Mouse (Mus musculus): ENCODE results near the gene Srcin1. TPM values are rescaled to one million over a fixed set of nuclear protein-coding genes. Genes with fewer than 3 reads are reported as not detected.
A peak's percentile ranks its signal among the peaks of the same experiment; 100 is the strongest.

Gene Srcin1
- polyA plus RNA-seq, 1 experiment from 2014 or later = 0.08 TPM

GRCm38 (mm10) chr11:97575638-97576037 is 348 bp downstream of the Srcin1 start:
- no peaks in the 10 kb centered on the region for H3K9me3 ChIP-seq
- WGBS = 0% methylated on average over 15 of the region's 18 CpGs
- peak; percentile 20; the same call in 1 of the 2 replicates for ATAC-seq (ENCODE audit: extremely low read depth, insufficient number of reproducible peaks, low FRiP score, low TSS enrichment)
- H3K36me3 ChIP-seq = no peaks in the 10 kb centered on the region
- H3K4me3 ChIP-seq = peak overlapping the region; percentile 72
- H3K4me1 ChIP-seq = peaks cover 24% of the 10 kb centered on the region
- peaks cover 90% of the 10 kb centered on the region for H3K27me3 ChIP-seq (replicated peaks)
- peak overlapping the region; percentile 99 for H3K4me2 ChIP-seq
- peak overlapping the region; percentile 81 for H3K9ac ChIP-seq
- H3K27ac ChIP-seq (replicated peaks) = no peak overlapping the region

DNA sequence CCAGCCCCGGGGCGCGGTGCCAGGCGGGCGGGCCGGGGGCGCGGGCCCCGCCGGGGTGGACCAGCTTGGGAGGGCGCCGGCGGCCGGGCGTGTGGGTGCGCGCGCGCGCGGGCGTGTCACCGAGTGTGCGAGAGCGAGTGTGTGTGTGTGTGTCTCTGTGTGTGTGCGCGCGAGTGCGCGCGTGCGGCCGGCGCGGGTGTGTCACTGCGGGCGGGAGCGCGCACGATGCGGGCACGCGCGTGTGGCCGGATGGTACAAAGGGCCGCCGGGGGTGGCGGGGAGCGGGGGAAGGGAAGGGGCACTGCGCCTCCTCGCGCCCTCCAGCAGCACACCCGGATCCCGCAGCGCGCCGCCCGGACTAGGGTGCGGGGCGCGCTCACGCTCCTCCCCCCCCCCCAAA is 911 bp downstream of the Srcin1 start:
- peak overlapping the region; percentile 72 for H3K4me3 ChIP-seq
- H3K9ac ChIP-seq = peak overlapping the region; percentile 81
- no peaks in the 10 kb centered on the region for H3K36me3 ChIP-seq
- peak overlapping the region; percentile 99 for H3K4me2 ChIP-seq
- ATAC-seq (ENCODE audit: extremely low read depth, insufficient number of reproducible peaks, low FRiP score, low TSS enrichment) = no peak
- no peak overlapping the region for H3K27ac ChIP-seq (replicated peaks)
- peaks cover 29% of the 10 kb centered on the region for H3K4me1 ChIP-seq
- WGBS = 1% methylated on average over 37 of the region's 62 CpGs
- H3K9me3 ChIP-seq = no peaks in the 10 kb centered on the region
- peaks cover 92% of the 10 kb centered on the region for H3K27me3 ChIP-seq (replicated peaks)

DNA sequence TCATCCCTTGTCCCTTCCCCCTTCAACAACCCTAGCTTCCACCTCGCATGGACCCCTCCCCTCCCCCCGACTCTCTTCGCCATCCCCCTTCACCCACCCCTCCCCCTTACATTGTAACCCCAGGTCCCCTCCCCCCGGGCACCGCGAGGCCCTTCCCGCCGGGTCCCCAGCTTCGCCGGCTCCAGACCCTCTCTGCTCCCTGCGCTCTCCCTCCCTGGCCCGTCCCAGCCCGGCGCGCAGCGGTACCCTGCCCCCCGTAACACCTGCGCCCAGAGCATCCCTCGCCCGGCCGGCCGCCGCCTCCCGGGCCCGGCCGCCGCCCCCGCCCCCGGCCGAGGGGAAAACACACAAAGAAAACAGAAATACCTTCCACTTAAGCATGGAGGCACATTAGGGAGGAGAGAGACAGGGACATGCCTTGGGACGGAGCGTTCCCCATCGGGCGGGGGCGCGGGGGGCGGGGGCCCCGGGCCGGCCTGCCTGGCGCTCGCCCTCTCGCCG is 1.4 kb downstream of the Srcin1 start:
- H3K4me2 ChIP-seq = peak overlapping the region; percentile 99
- no peaks in the 10 kb centered on the region for H3K9me3 ChIP-seq
- no peaks in the 10 kb centered on the region for H3K36me3 ChIP-seq
- peak overlapping the region; percentile 72 for H3K4me3 ChIP-seq
- ATAC-seq (ENCODE audit: extremely low read depth, insufficient number of reproducible peaks, low FRiP score, low TSS enrichment) = no peak
- no peak overlapping the region for H3K27ac ChIP-seq (replicated peaks)
- peak overlapping the region; percentile 81 for H3K9ac ChIP-seq
- 1% methylated on average over 26 of the region's 43 CpGs for WGBS
- peaks cover 97% of the 10 kb centered on the region for H3K27me3 ChIP-seq (replicated peaks)
- peaks cover 32% of the 10 kb centered on the region for H3K4me1 ChIP-seq

GRCm38 (mm10) chr11:97573891-97574550 is 2.0 kb downstream of the Srcin1 start:
- Histone ChIP-seq H3K9ac (no peak overlapping the region), H3K27me3 (replicated peaks) (peaks cover 100% of the 10 kb centered on the region), H3K27ac (replicated peaks) (no peak overlapping the region), H3K36me3 (no peaks in the 10 kb centered on the region), H3K9me3 (no peaks in the 10 kb centered on the region), H3K4me2 (peak overlapping the region; percentile 99), H3K4me1 (peaks cover 37% of the 10 kb centered on the region), H3K4me3 (peak overlapping the region; percentile 72)
- WGBS = under 1% methylated on average over 27 of the region's 28 CpGs
- no peak for ATAC-seq (ENCODE audit: extremely low read depth, insufficient number of reproducible peaks, low FRiP score, low TSS enrichment)

- Histone ChIP-seq H3K4me2 (no peak overlapping the region), H3K4me1 (peaks cover 45% of the 10 kb centered on the region), H3K9ac (no peak overlapping the region), H3K36me3 (no peaks in the 10 kb centered on the region), H3K9me3 (no peaks in the 10 kb centered on the region), H3K27ac (replicated peaks) (no peak overlapping the region), H3K27me3 (replicated peaks) (peaks cover 97% of the 10 kb centered on the region), H3K4me3 (no peak overlapping the region)
- WGBS = 28% methylated on average over 7 of the region's 7 CpGs
- ATAC-seq (ENCODE audit: extremely low read depth, insufficient number of reproducible peaks, low FRiP score, low TSS enrichment) = no peak
These were observed 3.0 kb downstream of the Srcin1 start for GRCm38 (mm10) chr11:97572895-97573480.

DNA sequence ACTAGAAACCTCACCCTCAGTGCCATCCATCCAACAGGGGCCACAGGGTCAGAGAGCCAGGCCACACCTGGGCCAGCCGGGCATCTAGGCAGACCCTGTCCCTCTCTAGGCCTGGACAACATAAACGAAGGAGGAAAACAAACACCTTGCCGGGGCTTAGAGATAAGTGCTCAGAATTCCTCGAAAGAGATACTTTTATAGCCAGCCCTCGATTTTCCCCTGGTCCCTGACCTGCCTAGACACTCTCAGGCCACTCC is 4.0 kb downstream of the Srcin1 start:
- H3K27me3 ChIP-seq (replicated peaks) = peaks cover 97% of the 10 kb centered on the region
- H3K36me3 ChIP-seq = no peaks in the 10 kb centered on the region
- no peak overlapping the region for H3K4me3 ChIP-seq
- ATAC-seq (ENCODE audit: extremely low read depth, insufficient number of reproducible peaks, low FRiP score, low TSS enrichment) = no peak
- H3K4me2 ChIP-seq = no peak overlapping the region
- H3K9me3 ChIP-seq = no peaks in the 10 kb centered on the region
- no peak overlapping the region for H3K9ac ChIP-seq
- no peak overlapping the region for H3K27ac ChIP-seq (replicated peaks)
- peaks cover 50% of the 10 kb centered on the region for H3K4me1 ChIP-seq
- 15% methylated on average over 5 of the region's 5 CpGs for WGBS

GRCm38 (mm10) chr11:97571266-97572088 is 4.5 kb downstream of the Srcin1 start:
- Histone ChIP-seq H3K4me1 (peaks cover 56% of the 10 kb centered on the region), H3K27ac (replicated peaks) (no peak overlapping the region), H3K4me3 (no peak overlapping the region), H3K36me3 (no peaks in the 10 kb centered on the region), H3K9ac (no peak overlapping the region), H3K9me3 (no peaks in the 10 kb centered on the region), H3K4me2 (no peak overlapping the region), H3K27me3 (replicated peaks) (peaks cover 97% of the 10 kb centered on the region)
- 19% methylated on average over 8 of the region's 8 CpGs for WGBS
- ATAC-seq (ENCODE audit: extremely low read depth, insufficient number of reproducible peaks, low FRiP score, low TSS enrichment) = no peak

GRCm38 (mm10) chr11:97570493-97571137 is 5.4 kb downstream of the Srcin1 start:
- Histone ChIP-seq H3K27me3 (replicated peaks) (peaks cover 97% of the 10 kb centered on the region), H3K9ac (no peak overlapping the region), H3K4me2 (no peak overlapping the region), H3K4me3 (no peak overlapping the region), H3K36me3 (no peaks in the 10 kb centered on the region), H3K27ac (replicated peaks) (no peak overlapping the region), H3K9me3 (no peaks in the 10 kb centered on the region), H3K4me1 (peaks cover 59% of the 10 kb centered on the region)
- WGBS = 15% methylated on average over 8 of the region's 8 CpGs
- no peak for ATAC-seq (ENCODE audit: extremely low read depth, insufficient number of reproducible peaks, low FRiP score, low TSS enrichment)

GRCm38 (mm10) chr11:97569806-97570205 is 6.2 kb downstream of the Srcin1 start:
- no peak for ATAC-seq (ENCODE audit: extremely low read depth, insufficient number of reproducible peaks, low FRiP score, low TSS enrichment)
- Histone ChIP-seq H3K4me2 (no peak overlapping the region), H3K36me3 (no peaks in the 10 kb centered on the region), H3K27ac (replicated peaks) (no peak overlapping the region), H3K9me3 (no peaks in the 10 kb centered on the region), H3K4me1 (peaks cover 55% of the 10 kb centered on the region), H3K4me3 (no peak overlapping the region), H3K27me3 (replicated peaks) (peaks cover 97% of the 10 kb centered on the region), H3K9ac (no peak overlapping the region)
- 43% methylated on average over 3 of the region's 3 CpGs for WGBS

- Histone ChIP-seq H3K27me3 (replicated peaks) (peaks cover 97% of the 10 kb centered on the region), H3K9ac (no peak overlapping the region), H3K9me3 (no peaks in the 10 kb centered on the region), H3K4me2 (no peak overlapping the region), H3K27ac (replicated peaks) (no peak overlapping the region), H3K36me3 (no peaks in the 10 kb centered on the region), H3K4me3 (no peak overlapping the region), H3K4me1 (peaks cover 50% of the 10 kb centered on the region)
- WGBS = 41% methylated on average over 5 of the region's 5 CpGs
- ATAC-seq (ENCODE audit: extremely low read depth, insufficient number of reproducible peaks, low FRiP score, low TSS enrichment) = no peak
These were observed 6.7 kb downstream of the Srcin1 start for GRCm38 (mm10) chr11:97569301-97569724.

DNA sequence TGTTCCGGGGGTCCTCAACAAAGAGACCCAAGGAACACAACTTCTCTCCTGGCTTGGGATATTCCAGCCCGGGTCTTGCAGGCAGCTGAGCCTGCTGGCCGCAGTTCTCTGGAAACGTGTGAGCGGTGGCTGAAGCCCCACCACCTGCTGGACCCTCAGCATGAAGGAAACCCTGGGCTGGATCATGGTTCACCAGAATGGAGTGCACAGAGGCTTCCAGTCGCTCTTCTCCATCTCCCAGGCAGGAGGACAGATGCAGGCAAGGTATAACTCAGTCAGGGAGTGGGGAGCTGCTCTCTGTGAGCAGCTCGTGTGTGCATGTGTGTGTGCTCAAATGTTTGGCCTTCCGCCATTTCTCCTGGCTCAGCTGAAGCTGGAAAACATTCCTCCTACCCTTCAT is 7.3 kb downstream of the Srcin1 start:
- 5% methylated on average over 8 of the region's 8 CpGs for WGBS
- no peaks in the 10 kb centered on the region for H3K36me3 ChIP-seq
- no peak overlapping the region for H3K27ac ChIP-seq (replicated peaks)
- H3K27me3 ChIP-seq (replicated peaks) = peaks cover 97% of the 10 kb centered on the region
- ATAC-seq (ENCODE audit: extremely low read depth, insufficient number of reproducible peaks, low FRiP score, low TSS enrichment) = peak; percentile 49
- no peaks in the 10 kb centered on the region for H3K9me3 ChIP-seq
- H3K9ac ChIP-seq = 0 out of 2 replicates have a peak overlapping the region, but pooled peaks have one; percentile 38
- H3K4me2 ChIP-seq = no peak overlapping the region
- H3K4me1 ChIP-seq = peaks cover 47% of the 10 kb centered on the region
- no peak overlapping the region for H3K4me3 ChIP-seq
